Mouse (Mus musculus): ENCODE measurements around the gene Gramd1a. TPM values are rescaled to one million over a fixed set of nuclear protein-coding genes. Genes with fewer than 3 reads are reported as not detected.
A peak's percentile ranks its signal among the peaks of the same experiment; 100 is the strongest.

The Gramd1a gene
- 20.3 and 21.2 TPM in 2 replicates for polyA plus RNA-seq (2016; fragmentation: Nextera tagmentation; extraction: Ambion mirVana)

DNA sequence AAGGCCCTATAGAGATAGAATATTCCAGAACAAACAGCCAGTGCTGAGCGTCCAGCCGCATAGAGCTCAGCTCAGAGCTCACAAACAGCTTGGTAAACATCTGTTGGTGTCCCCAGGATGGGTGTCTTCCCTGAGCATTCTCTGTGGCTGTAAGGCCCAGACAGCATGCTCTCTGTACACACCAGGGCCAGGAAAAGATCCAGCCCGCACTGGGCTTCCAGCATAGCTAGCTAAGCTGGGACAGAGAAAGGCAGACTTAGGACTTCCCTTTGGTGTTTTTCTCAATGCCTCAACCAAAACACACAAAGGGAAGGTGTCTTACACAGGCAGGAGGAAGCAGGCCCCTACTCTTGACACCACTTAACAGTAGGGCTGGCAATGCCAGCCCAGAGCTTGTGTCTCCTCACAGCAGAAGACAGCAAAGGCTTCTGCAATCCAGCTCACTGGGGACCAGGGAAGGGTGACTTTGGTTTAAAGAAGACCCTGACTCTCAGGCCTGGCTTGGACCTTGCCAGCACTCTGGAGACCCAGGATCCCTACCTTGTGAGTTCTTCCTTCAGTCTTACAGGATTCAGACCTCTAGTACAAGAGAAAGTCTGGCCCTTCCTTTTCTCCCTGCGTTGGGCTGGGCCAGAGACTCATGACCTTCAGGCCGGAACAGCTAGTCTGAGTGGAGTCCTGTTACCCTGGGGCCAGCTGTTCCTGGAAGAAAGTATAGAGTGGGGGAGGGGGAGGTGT lies at the start of gene Gramd1a:
Gene Gramd1a (minus strand): TSS at position 601 of the 738 bp plus-strand sequence.
- peak within 1 kb of the TSS; percentile 13; the same call in 1 of the 2 replicates for H3K9ac ChIP-seq

DNA sequence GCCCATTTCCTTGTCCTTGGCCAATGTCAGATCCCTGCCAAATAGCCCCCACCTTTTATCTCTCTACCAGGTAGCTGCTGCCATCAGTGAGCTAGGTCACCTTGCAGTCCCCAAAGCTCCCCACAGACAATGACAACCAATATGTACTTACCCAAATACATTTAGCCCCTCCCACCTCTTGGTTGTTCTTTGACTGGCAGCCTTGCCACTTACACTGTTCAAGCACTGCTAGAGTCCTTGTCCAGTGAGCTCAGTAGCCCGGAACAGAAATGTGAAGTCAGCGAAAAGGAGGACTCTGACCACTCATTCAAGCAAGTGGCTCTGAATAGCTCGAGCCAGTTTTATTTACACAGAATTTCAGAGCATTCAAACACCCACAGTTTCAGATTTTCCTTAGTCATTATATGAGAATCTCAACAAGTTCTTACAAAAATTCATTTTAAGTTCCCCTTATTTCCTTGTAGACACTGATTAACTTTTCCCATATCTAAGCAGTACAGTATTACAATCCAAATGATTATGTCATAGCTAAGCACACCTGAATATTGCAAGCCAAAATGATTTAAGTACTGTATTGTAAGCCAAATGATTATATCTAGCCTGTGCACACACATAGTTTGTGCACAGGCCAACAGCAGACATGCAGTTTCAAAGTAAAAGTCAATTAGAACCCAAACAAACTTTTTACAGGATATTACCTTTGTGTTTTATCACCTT lies 40.1 kb upstream of the Gramd1a start:
- 62% methylated on average over 3 of the region's 3 CpGs for WGBS (ENCODE audit: insufficient replicate concordance)
- ATAC-seq, result no peak
- Histone ChIP-seq H3K4me3 (no peak overlapping the region), H3K36me3 (no peaks in the 10 kb centered on the region), H3K4me1 (no peaks in the 10 kb centered on the region), H3K27ac (no peak overlapping the region), H3K27me3 (replicated peaks) (no peaks in the 10 kb centered on the region), H3K4me2 (no peak overlapping the region), H3K9ac (no peak overlapping the region), H3K9me3 (replicated peaks) (no peaks in the 10 kb centered on the region)

More for the DNA sequence above, at the start of gene Gramd1a:
- Histone ChIP-seq H3K36me3 (no peaks in the 10 kb centered on the region), H3K9me3 (replicated peaks) (no peaks in the 10 kb centered on the region), H3K4me1 (peaks cover 37% of the 10 kb centered on the region), H3K4me2 (peak within 1 kb of the TSS; percentile 53), H3K4me3 (peak within 1 kb of the TSS; percentile 28), H3K27me3 (replicated peaks) (no peaks in the 10 kb centered on the region), H3K27ac (peak within 1 kb of the TSS; percentile 67)
- WGBS (ENCODE audit: insufficient replicate concordance), result 54% methylated on average over 5 of the region's 5 CpGs
- 0 out of 2 replicates have a peak, but pooled peaks have one; percentile 13 for ATAC-seq

DNA sequence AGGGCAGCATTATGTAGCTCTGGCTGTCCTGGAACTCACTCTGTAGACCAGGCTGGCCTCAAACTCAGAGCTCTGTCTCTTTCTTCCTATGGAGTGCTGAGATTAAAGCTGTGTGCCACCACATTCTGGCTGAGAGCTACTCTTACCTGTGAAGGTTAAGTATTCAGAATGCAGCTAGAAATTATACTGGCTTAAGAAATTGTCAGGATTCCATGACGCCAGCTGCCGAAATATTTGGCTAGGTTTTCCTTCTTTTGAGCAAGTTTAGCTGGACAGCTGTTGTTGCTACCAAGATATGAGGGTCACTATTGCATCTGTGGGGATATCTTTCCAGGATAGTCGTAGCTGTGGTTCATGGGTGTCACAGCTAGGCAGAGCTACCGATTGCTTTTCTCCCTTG lies 29.0 kb upstream of the Gramd1a start:
- Histone ChIP-seq H3K36me3 (no peaks in the 10 kb centered on the region), H3K27ac (no peak overlapping the region), H3K27me3 (replicated peaks) (no peaks in the 10 kb centered on the region; the same call in 1 of the 2 replicates), H3K4me3 (no peak overlapping the region), H3K9me3 (replicated peaks) (no peaks in the 10 kb centered on the region), H3K4me1 (no peaks in the 10 kb centered on the region), H3K4me2 (no peak overlapping the region), H3K9ac (no peak overlapping the region)
- 65% methylated on average over 4 of the region's 4 CpGs for WGBS (ENCODE audit: insufficient replicate concordance)
- no peak for ATAC-seq

DNA sequence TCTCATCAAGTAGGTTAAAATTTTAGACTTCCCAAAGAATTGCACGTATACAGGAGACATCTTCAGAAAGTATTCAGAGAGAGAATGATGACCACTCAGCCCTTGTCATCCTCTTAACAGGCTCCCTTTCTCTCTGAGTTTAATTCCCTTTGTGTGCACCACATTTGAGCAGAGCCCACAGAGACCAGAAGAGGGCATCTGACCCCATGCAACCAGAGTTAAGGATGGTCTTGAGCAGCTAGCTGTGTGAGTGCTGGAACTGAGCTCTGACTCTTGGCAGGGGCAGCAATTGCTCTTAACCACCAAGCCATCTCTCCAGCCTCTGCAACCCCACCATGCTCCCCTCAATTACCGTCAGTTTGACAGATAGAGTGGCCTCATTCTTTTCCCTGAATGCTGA lies 27.2 kb upstream of the Gramd1a start:
- 26% methylated on average over 2 of the region's 2 CpGs for WGBS (ENCODE audit: insufficient replicate concordance)
- Histone ChIP-seq H3K9me3 (replicated peaks) (no peaks in the 10 kb centered on the region), H3K4me1 (no peaks in the 10 kb centered on the region), H3K4me3 (no peak overlapping the region), H3K27me3 (replicated peaks) (no peaks in the 10 kb centered on the region; the same call in 1 of the 2 replicates), H3K9ac (no peak overlapping the region), H3K36me3 (no peaks in the 10 kb centered on the region), H3K4me2 (no peak overlapping the region), H3K27ac (no peak overlapping the region)
- no peak for ATAC-seq

DNA sequence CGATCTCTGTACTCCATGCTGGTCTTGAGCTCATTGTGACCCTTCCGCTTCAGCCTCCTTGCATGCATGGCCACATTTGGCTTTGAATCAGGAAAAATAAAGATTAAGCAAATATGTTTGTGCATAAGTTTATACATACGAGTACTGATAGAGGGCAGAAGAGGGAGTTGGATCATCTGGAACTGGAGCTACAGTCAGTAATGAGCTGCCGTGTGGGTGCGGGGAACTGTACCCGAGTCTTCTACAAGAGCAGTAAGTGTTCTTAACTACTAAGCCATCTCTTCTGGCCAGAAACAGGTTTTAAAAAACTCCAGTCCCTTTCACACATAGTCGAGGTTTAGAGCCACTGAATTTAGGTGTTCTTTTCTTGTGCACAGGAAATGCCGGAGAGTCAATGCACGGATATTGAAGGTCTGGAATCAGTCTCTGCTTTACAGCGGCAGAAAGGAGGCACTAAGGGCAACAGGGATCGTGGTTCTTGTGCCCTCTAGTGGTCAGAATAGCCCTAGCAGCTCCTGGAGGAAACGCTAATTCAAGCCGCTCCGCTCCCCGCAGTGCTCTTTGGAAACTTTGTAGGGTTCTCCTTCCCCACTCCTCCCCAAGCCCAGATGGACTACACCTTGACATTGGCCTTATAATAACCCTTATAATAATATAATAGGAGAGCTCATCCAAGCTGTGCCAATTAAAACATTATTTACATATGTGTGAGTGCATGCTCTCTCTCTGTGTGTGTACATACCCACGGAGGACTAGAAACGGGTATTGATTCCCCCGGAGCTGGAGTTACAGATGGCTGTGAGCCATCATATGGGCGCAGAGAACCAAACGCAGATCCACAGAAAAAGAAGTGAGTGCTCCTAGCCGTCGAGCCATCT lies 21.4 kb upstream of the Gramd1a start:
- H3K36me3 ChIP-seq, result no peaks in the 10 kb centered on the region
- H3K27ac ChIP-seq, result no peak overlapping the region
- H3K4me3 ChIP-seq, result no peak overlapping the region
- no peaks in the 10 kb centered on the region for H3K9me3 ChIP-seq (replicated peaks)
- H3K27me3 ChIP-seq (replicated peaks), result peaks cover 4% of the 10 kb centered on the region
- H3K4me1 ChIP-seq, result no peaks in the 10 kb centered on the region
- H3K4me2 ChIP-seq, result no peak overlapping the region; the same call in 1 of the 2 replicates
- 19% methylated on average over 22 of the region's 22 CpGs for WGBS (ENCODE audit: insufficient replicate concordance)
- no peak overlapping the region for H3K9ac ChIP-seq
- 0 out of 2 replicates have a peak, but pooled peaks have one; percentile 40 for ATAC-seq

DNA sequence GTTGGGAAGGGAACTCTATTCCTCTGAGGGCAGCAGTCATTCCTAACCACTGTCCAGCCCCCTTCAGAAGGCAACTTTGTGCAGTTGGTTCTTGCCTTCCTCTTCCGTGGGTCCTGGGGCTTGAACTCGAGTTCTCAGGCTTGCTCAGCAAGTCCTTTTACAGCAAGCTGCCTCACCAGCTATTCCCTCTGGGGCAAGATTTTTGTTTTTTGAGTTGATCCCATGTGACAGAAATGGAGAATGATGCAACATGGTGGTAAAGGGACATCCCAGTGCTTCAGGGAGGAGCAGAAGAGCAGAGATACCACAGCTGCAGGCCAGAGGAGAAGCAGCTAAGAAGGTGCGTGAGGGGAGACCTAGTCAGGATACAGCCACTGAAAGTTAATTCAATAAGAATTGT lies 19.4 kb upstream of the Gramd1a start:
- Histone ChIP-seq H3K27me3 (replicated peaks) (peaks cover 4% of the 10 kb centered on the region), H3K4me1 (no peaks in the 10 kb centered on the region), H3K9me3 (replicated peaks) (no peaks in the 10 kb centered on the region), H3K4me2 (no peak overlapping the region), H3K9ac (no peak overlapping the region), H3K27ac (no peak overlapping the region), H3K36me3 (no peaks in the 10 kb centered on the region), H3K4me3 (no peak overlapping the region)
- ATAC-seq, result no peak
- WGBS (ENCODE audit: insufficient replicate concordance), result 55% methylated on average over 3 of the region's 3 CpGs

DNA sequence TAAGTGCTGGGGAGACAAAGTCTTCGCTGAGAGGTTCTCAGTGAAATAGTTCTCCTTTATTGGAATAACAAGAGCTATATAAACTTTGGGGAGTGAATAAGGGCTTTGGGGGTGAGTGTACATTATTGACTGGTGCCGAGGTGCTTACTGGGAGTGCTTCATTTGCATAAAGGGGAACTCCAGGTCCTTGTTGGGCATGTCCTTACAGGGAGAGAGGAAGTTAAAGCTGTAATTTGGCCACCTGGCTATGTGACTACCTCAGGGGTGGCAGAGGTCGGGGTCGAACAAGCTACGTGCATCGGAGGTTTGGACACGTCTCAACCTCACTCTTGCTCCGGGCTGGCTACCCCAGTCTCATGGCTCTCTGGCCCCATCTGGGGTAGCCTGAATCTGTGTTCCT lies 18.8 kb upstream of the Gramd1a start:
- 48% methylated on average over 8 of the region's 8 CpGs for WGBS (ENCODE audit: insufficient replicate concordance)

DNA sequence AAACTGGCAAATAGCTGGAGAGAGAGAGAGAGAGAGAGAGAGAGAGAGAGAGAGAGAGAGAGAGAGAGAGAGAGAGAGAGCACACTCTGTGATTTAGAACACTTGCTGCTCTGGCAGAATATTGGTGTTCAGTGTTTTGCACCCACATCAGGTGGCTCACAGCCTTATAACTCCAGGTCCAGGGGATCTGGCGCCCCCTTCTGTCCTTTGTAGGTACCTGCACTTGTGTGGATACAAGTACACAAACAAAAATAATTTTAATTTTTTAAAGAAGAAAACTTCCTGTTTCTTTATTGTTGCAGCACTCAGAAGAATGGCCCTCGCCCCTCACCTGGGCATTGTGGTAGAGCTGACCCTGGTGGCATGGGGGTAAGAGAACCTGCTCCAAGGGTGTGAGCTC lies 16.5 kb upstream of the Gramd1a start:
- no peaks in the 10 kb centered on the region for H3K4me1 ChIP-seq
- H3K4me3 ChIP-seq, result no peak overlapping the region
- H3K4me2 ChIP-seq, result no peak overlapping the region
- no peak overlapping the region for H3K9ac ChIP-seq
- H3K27me3 ChIP-seq (replicated peaks), result peaks cover under 1% of the 10 kb centered on the region; the same call in 1 of the 2 replicates
- H3K36me3 ChIP-seq, result no peaks in the 10 kb centered on the region
- no peak for ATAC-seq
- no peak overlapping the region for H3K27ac ChIP-seq
- no peaks in the 10 kb centered on the region for H3K9me3 ChIP-seq (replicated peaks)
- WGBS (ENCODE audit: insufficient replicate concordance), result 6% methylated on average over 2 of the region's 2 CpGs

More for the DNA sequence above, 18.8 kb upstream of the Gramd1a start:
- Histone ChIP-seq H3K27me3 (replicated peaks) (peaks cover 4% of the 10 kb centered on the region), H3K9me3 (replicated peaks) (no peaks in the 10 kb centered on the region), H3K4me2 (no peak overlapping the region), H3K9ac (no peak overlapping the region), H3K36me3 (no peaks in the 10 kb centered on the region), H3K27ac (no peak overlapping the region), H3K4me3 (no peak overlapping the region), H3K4me1 (no peaks in the 10 kb centered on the region)
- ATAC-seq, result no peak

DNA sequence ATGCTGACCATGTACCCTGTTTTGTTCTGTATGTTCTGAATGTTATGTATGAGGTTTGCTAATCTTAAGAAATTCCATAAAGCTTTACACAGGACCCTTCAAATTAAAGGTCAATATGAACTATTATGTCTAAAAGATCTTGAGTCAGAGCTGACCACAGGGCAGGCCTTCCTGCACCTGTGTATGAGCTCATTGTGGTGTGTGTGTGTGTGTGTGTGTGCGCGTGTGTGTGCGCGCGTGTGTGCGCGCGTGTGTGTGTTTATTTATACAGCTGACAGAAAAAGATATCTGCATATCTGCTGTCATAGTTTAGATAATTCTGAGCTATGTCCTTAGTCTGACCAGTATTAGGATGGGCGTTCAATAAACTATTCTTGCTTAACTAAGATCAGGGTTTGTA lies 14.8 kb upstream of the Gramd1a start:
- no peaks in the 10 kb centered on the region for H3K4me1 ChIP-seq
- no peak overlapping the region for H3K27ac ChIP-seq
- ATAC-seq, result no peak
- H3K9ac ChIP-seq, result no peak overlapping the region
- 89% methylated on average over 9 of the region's 9 CpGs for WGBS (ENCODE audit: insufficient replicate concordance)
- no peaks in the 10 kb centered on the region for H3K9me3 ChIP-seq (replicated peaks)
- no peaks in the 10 kb centered on the region for H3K36me3 ChIP-seq
- no peak overlapping the region for H3K4me2 ChIP-seq
- H3K27me3 ChIP-seq (replicated peaks), result no peaks in the 10 kb centered on the region
- no peak overlapping the region for H3K4me3 ChIP-seq

DNA sequence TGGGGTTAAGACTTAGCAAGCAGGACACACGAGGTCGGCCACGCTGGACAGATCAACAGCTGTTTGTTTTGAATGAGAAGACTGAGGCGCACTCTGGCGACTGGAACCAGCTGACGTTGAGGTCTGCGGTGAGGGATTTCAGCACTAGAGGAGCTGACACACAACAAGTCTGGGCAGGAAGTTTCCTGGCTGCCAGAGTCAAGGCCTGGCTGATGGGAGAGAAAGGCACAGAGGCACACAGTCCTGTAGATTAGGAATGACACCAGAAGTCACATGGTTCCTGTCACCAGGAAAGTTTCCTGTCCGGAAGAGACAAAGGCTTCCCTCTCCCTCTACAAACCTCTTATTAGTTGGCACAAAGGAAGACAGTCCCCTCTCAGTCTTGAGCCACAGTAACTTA lies 12.7 kb upstream of the Gramd1a start:
- peak; percentile 52 for ATAC-seq
- no peak overlapping the region for H3K27ac ChIP-seq
- 15% methylated on average over 8 of the region's 8 CpGs for WGBS (ENCODE audit: insufficient replicate concordance)
- no peak overlapping the region for H3K9ac ChIP-seq
- no peaks in the 10 kb centered on the region for H3K4me1 ChIP-seq
- H3K4me2 ChIP-seq, result no peak overlapping the region
- H3K4me3 ChIP-seq, result no peak overlapping the region
- H3K27me3 ChIP-seq (replicated peaks), result no peaks in the 10 kb centered on the region
- H3K9me3 ChIP-seq (replicated peaks), result no peaks in the 10 kb centered on the region
- H3K36me3 ChIP-seq, result no peaks in the 10 kb centered on the region

DNA sequence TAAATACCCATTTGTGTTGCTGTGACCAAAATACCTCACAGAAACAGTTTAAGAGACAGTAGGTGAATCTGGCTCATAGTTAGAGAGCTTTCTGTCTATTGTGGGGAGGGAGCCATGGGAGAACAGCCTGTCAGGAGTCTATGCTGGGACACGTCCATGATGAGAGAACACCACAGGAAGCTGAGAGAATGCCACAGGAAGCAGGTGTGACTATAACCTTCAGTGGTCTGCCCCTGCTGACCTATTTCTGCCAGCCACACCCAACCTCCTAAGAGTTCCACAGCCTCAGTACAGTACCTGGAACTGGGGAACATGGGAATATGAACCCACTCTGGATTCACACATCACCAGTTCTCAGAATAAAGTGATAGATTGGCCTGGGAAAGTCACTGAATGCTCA lies 9.1 kb upstream of the Gramd1a start:
- H3K36me3 ChIP-seq, result no peaks in the 10 kb centered on the region
- H3K4me2 ChIP-seq, result no peak overlapping the region
- no peaks in the 10 kb centered on the region for H3K9me3 ChIP-seq (replicated peaks)
- no peaks in the 10 kb centered on the region for H3K27me3 ChIP-seq (replicated peaks)
- no peak overlapping the region for H3K4me3 ChIP-seq
- WGBS (ENCODE audit: insufficient replicate concordance), result 35% methylated on average over 1 of the region's 1 CpGs
- H3K4me1 ChIP-seq, result peaks cover 20% of the 10 kb centered on the region
- no peak overlapping the region for H3K9ac ChIP-seq
- no peak overlapping the region for H3K27ac ChIP-seq
- no peak for ATAC-seq
